Mouse (Mus musculus): ENCODE results near the gene Gpha2.

DNA sequence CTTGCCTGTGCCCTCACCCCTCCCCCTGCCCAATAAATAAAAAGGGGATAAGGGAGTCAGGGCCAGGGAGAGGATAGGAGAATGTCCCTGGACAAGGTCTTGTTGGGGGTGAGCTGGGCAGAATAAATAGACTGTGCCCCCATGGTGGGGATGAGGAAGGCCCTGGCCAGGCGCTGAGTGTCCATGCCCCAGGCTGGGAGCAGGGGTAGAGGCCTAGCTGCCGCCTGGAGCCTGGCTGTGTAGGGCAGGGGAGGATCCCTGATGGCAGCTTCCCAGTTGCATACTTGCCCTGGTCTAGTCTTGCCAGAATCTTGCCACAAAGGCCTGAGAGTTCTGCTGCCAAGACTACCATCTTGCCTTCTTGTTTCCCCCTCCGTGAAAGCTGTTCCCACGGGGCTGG lies 1.7 kb downstream of the Gpha2 start:
- TF ChIP-seq POLR2A (IDR thresholded peaks at IDR 0.05; ENCODE audit: low read depth, low read length) = no peak
- no peak for TF ChIP-seq CTCF (IDR thresholded peaks at IDR 0.05; ENCODE audit: borderline replicate concordance, insufficient read depth, low read length)

All from embryonic fibroblast, embryonic 13.5 days (primary cell).